Mouse (Mus musculus) cerebellum, adult 11 months (tissue): ENCODE measurements around the gene Cbx8.

Experiments
- DNase-seq: peaks from one replicate; pipeline ENCODE4 v3.0.0; 2022

The Cbx8 gene

GRCm38 (mm10) chr11:119078691-119079444, 38.1 kb upstream of the Cbx8 start:
- DNase-seq = peak; percentile 30

DNA sequence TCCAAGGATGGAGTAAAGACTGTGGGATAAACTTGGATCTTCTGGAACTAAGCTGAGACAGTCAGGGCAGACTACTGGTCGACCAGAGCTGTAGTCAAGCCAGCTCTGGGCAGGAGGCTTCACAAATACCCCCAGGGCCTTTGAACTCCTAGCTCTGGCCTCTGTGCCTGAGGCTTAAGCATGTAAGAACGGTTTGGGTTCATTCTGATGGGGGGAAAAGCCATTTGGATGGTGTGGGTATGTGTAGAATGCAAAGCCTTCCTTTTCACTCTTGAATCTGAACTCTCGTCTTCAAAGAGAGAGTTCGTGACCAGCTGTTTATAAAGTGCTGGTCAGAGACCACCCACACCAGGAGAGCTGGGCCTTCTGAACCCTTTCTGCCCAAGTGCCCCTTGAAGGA, 37.0 kb upstream of the Cbx8 start:
- no peak for DNase-seq

GRCm38 (mm10) chr11:119075805-119076204, 35.0 kb upstream of the Cbx8 start:
- DNase-seq = no peak

- DNase-seq = no peak
These were observed 33.2 kb upstream of the Cbx8 start for GRCm38 (mm10) chr11:119073876-119074433.

GRCm38 (mm10) chr11:119072986-119073385, 32.2 kb upstream of the Cbx8 start:
- no peak for DNase-seq

DNA sequence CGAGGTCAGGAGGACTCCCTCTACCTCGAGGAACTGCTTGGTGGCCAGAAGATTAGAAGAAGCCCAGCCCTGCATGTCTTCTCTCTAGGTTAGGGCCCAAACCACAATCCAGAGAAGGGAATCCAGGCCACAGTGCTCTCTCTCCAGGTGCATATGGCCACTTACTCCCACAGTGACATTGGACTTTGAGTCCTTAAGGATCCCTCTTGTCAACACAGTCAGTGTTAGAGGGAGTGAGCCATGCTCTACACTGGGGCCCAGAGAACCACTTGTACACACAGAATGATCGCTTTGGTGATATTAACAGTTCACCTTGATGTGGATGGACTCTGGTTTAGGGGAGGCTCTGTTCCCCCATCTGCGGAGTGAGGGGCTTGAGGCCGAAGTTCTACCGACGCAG, 31.5 kb upstream of the Cbx8 start:
- DNase-seq = no peak

GRCm38 (mm10) chr11:119066841-119067240, 26.1 kb upstream of the Cbx8 start:
- no peak for DNase-seq

DNA sequence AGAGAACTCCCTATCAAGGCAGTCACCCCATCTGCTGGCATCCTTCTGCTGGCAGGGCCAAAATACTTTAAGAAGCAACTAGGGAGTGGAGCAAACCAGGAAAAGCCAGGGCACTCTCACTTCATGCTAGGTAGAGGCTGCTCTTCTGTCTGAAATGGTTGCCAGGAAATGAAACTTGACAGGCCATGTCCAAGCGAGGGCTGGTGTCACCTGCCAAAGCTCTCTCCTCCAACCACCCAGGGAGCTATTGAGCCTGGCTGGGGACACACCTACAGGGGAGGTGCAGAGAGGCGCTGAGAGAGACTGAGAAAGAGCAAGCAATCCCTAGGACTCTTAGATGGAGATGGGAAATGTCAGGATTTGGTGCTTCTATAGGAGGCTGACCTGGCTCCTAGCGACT, 18.5 kb upstream of the Cbx8 start:
- DNase-seq = no peak

DNA sequence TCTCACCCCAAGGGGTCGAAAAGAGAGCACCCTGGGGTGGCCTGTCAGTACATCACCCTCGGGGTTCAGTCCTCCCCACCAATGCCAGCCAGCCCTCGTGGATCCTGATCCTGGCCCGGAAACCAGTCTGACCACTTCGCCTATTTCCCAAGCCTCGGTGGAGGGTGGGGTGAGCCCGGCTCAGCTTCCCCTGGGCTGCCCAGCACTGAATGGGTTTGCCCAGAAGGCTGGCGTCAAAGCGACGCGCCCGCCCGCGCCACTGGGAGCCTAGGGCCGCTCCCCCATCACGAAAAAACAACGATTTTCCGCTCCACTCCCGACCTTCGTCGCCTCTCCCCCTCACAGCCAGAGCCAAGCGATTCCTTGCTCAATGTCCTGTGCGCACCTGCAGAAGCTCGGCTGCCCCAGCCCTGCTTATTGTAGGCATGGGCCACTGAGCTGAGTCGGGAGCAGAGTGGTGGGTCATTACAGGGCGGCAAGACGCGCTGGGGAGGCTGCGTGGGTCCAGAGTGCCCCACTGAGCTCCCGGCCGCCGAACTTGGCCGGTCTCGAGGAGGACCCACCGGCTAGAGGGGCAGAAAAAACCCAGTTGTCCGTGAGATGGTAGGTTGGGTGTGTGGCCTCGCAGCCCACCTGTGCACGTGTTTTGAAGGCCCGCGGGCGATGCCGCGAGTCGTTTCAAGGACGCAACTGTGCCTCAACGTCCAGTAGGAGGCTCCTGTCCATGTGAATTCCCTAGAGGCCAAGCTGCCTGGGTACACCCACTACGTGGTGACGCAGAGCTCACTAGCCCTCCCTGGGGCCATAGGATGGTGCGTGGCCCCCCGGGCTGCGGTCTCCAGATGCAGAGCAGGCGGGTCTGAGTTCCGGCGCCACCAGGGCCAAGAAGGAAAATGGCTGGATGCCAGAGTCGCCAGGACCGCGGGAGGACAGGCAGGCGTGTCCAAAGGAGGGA, 17.5 kb upstream of the Cbx8 start:
- DNase-seq = peak; percentile 16

- DNase-seq = no peak
These were observed 16.5 kb upstream of the Cbx8 start for GRCm38 (mm10) chr11:119057291-119057690.

GRCm38 (mm10) chr11:119056301-119057211, 15.8 kb upstream of the Cbx8 start:
- DNase-seq = peak; percentile 20

DNA sequence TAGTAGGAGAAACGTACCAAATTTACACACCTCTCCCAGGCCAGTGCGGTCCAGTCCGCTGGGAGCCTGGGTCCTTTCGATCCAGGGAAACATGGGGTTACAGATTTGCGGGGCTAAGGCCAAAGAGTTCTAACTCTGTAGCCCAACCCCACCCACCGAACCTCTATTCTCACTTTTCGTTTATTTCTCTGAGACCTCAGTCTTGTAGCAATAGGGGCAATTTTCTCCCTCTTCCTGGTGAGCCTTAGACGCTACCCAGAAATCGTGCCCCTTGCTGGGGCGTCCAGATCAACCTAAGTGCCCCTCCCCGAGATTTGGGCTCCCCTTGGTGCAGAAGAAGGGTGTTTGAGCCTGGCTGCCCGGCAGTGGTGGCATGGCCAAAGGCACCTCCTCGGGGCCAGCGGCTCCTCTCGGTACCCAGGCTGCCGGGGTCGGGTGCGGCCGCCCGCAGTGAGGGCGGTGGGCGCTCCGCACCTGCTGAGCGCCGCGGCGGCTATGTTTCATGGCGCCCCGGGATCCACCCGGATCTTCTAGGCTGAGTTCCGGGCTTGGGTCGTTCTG, 14.9 kb upstream of the Cbx8 start:
- DNase-seq = peak; percentile 18

DNA sequence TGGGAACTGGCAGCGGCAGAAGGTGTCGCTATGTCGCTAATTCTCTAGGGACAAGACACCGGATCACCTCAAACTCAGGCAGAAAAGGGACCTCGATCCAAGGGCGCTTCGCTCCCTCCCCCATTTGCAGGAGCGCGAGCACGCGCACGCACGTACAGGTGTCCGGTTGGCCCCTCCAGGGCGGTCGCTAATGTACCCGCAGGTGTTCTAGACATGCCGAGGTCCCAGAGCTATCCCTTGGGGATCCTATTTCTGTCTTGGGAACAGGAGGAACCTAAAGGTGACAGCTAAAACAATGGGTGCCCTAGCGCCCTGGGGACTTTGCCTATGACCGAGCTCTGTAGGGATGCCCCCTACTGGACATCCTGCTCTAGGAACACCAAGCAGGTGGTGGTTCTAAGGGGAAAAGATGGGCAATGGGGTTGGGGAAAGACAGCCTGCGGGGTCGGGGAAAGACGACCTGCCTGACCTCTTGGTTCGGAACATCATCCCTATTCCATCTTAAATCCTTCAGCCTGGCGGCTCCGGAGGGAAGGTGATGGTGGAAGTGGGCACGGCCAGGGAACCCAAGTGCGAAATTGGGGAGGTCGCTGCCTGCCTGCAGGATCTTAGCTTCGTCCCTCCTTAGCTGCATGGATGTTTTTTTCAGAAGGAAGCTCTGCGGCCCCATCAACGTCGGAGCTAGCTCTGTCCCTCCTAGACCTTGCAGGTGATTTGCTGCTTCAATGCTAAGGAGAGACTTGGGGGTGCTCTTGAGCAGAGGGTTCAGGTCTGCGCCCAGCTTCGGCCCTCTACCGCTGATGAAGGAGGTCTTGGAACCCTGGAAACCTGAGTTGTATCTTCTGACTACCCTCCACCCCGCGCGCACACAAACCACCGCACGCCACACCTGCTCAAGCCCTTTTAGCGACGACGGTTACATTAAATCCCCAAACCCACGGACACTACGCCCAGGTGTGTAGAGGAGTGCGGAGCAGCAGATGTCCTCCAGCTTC, 13.9 kb upstream of the Cbx8 start:
- no peak for DNase-seq

DNA sequence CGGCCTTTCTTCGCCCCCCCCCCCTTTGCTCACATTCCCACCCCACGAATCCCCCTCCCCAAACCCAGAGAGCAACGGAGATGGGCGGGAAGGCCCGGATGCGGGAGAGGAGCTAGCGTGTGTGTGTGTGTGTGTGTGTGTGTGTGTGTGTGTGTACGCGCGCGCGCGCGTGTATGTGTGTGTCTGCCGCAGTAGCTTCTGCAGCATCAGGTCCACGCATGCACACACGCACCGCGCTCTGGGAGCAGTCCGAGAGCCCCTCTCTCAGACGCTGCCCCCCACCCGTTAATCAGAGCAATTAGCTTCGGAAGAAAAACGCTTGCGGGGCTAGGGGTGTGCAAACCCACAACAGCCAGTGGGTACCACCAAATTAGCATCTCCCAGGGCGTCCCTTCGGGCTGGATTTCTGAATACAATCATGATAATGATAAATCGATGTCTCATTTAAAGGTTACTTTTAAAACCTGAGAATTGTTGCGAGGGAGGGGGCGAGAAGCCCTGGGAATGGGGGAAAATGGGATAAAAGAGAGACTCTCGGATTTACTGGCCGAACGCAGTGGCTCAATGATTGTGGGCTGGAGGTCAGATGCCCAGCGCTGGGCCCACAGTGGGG, 13.1 kb upstream of the Cbx8 start:
- DNase-seq = no peak

- no peak for DNase-seq
These were observed 12.5 kb upstream of the Cbx8 start for GRCm38 (mm10) chr11:119053257-119053670.

DNA sequence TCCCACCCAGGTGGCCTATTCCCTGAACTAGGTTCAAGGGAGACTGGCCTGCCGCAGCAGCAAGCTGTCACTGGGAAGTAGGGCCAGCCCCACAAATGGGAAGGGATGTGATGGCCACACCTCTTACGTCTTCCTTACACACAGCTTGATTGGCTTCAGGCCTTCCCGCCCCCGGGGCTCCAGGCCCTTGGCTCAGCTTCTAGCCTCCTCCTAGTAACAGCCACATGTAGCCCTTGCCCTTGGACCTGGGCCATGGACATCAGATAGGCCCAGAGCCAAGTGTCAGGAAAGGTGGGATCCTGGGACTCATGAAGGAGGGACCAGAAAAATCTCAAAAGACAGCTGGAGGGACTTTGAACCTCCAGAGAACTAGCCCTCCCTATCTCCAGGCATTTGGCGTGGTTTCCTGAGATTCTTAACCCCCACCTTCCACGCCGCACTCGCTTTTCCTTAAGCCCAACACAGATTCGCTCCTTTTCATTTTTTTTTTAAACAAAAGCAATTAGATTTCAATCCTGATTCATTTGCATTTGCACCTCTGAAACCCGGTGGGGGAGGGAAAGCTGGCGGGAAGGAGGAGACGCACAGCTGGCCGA, 12.0 kb upstream of the Cbx8 start:
- DNase-seq = no peak

DNA sequence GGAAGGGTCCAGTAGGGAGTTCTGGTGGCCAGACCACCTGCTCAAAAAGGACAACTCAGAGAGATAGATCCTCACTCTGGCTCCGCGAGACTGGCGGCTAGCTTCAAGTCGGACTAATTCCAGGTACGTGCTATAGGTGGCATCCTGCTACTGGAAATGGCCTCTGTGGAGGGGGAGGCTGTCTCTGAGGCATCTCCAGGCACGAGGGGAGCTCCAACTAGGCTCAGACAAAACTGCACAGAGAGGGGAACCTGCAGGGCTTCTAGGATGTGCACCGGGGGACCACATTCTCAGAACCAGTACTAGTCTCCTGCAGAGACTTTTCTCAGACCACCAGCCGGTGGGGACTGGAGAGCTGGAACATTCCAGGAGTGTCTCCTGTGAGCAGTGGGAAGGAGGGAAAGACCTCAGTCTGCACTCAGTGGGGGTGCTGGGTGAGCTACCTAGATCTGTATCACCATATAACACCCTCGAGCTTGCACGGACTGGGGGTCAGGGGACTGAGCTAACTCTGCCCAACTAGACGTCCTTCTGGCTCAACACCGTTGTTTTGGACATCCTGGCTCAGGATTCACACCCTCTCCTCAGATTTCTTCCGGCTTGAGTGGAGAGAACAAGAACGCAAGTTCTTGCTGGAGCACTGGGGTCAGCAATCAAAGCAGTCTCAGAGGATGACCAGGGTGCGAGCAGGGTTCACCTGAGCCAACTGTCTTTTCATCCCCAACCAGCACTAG, 11.3 kb upstream of the Cbx8 start:
- DNase-seq = no peak

DNA sequence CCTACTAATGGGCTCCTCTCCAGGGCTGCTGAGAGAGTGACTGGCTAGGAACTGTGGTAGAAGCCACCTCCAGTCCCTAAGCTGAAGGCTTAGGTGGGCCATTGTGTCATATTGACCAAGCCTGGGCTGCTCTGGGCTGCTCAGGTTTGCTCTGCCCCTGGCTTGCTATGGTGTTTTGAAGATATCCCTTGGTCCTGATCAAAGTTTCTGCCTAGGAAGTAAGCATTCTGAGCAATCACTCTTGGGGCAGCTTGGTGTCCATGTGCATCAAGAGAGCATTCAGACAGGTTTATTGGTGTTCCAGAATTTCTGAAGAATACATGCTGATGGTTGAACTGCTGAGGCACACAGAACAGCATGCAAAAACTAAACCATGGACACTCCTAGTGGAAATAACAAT, 10.7 kb upstream of the Cbx8 start:
- no peak for DNase-seq

DNA sequence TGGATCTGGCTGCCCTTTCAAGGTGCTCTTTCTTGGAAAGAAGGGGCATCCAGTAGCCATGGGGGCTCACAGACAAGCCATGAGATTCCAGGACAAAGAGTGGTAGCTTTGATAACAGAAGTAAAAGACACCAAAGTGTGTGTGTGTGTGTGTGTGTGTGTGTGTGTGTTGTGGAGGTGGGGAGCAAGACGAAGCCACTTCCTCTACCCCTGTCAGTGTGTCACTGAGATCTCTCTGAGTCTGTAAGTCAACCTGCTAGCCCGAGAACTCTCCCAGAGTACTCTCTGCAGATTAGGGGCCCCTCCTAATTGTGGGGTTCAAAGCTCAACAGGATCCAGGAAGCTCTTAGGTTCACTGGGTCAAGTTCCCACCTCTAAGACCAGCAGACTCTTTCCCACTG, 9.6 kb upstream of the Cbx8 start:
- DNase-seq = no peak
